Mouse (Mus musculus) lung, adult 2 months (tissue): ENCODE data around the gene Ppfia1.

Source experiments
- CTCF ChIP-seq: fragments of 200-500 bp; IDR thresholded peaks from 2 replicates; pipeline ENCODE4 v1.5.1; 2011; ENCODE audit warnings: mild to moderate bottlenecking, low read length, control low read depth; ENCODE audit not compliant: insufficient read depth
- POLR2A ChIP-seq: fragments of 200-500 bp; IDR thresholded peaks from 2 replicates; pipeline ENCODE4 v1.6.1; 2011; ENCODE audit warnings: low read depth, mild to moderate bottlenecking, control low read depth, low read length, borderline replicate concordance; ENCODE audit errors: extremely low read depth

DNA sequence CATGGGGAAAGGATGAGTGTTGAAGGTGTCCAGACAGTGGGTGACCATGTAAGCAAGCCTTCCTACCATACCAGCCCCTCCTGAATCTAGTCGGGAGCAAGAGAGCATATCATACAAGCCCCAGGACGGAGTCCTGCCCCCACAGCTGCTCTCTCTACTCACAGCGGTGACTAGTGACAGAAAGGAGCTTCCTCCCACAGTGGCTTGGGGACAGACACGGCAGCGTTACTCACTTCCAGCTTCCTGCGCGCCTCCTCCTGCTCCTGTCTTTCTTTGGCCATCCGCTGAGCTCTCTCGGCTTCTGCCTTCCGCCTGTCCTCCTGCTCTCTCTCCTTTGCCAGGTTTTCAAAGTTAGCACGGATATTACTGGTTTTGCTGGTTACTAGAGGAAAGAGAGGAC, 112.1 kb downstream of the Ppfia1 start:
- TF ChIP-seq CTCF (no peak), POLR2A (no peak)
